Mouse (Mus musculus) gastrocnemius, postnatal 10 days (tissue): ENCODE measurements around the gene Hdhd3. TPM values are rescaled to one million over a fixed set of nuclear protein-coding genes. Genes with fewer than 3 reads are reported as not detected.

Source experiments
- DNase-seq: peaks from one replicate; pipeline ENCODE4 v3.0.0; 2021; ENCODE audit warnings: mixed read lengths
- long read RNA-seq, 2 experiments: library from polyadenylated mRNA; stranded (forward); transcript quantifications; one replicate each; pipeline ENCODE4 v2.0.0; 2021
- total RNA-seq, 2 experiments: library from RNA; stranded (reverse); gene quantifications; 2 replicates each; pipeline ENCODE4 v1.2.3; 2021

Gene Hdhd3
- 1 to 10 TPM; 3.9 to 6.2 TPM for total RNA-seq
- long read RNA-seq, experiment 1, transcript Hdhd3-201 (2 exons, 1,205 nt) = major isoform, 12 of 12 reads
- long read RNA-seq, experiment 1, partial matches to known transcripts = 0 of 12 reads
- long read RNA-seq, experiment 1, other reads (novel, unspliced or antisense) = 0 of 12 reads
- long read RNA-seq, experiment 2, partial matches to known transcripts = 0 of 3 reads
- long read RNA-seq, experiment 2, other reads (novel, unspliced or antisense) = 0 of 3 reads

DNA sequence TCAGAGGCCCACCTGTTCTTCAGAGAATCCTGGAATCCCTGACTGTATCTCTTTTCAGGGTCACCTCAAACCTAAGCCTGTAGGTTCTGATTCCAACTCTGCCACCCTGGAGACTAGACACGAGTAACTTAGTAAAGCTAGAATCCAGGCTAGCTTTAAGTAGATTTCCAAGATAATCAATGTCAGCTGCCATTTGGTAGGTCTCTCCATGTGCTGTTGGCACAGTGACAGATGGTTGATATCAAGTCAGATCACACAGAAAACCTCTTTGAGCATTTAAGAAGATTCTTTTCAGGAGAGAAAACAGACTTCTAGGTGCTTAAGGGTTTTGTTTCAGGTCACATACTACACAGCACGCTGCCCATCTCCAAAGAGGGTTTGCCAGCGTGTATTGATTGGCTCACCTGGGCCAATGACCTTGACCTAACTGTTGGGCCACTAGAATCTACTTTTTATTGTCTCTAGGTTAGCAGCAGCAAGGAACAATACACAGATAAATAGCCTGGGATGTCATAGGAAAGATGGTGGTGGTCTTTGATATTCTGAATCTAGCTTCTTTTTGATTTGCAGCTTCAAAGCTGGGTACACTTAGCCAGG is at the start of gene Hdhd3:
Gene Hdhd3 (minus strand): TSS at position 94 of the 597 bp plus-strand sequence.
- no peak for DNase-seq

DNA sequence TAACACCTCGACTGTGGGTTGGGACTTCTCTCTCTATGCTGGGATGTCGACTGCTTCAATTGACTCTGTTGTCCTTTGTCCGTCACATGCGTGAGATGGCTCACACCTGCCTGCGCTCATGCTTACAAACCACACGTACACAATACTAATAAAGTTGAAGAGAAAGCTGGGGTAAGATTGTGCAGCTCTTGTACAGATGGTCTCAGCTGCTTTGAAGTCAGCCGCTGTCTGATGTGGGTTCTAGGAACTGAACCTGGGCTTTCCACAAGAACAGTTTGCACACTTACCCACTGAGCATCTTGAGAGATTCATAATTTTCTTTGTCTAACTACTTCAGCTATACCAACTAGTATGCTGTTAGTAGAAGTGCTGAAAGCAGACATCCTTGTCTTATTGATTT is 48.7 kb upstream of the Hdhd3 start:
- no peak for DNase-seq

DNA sequence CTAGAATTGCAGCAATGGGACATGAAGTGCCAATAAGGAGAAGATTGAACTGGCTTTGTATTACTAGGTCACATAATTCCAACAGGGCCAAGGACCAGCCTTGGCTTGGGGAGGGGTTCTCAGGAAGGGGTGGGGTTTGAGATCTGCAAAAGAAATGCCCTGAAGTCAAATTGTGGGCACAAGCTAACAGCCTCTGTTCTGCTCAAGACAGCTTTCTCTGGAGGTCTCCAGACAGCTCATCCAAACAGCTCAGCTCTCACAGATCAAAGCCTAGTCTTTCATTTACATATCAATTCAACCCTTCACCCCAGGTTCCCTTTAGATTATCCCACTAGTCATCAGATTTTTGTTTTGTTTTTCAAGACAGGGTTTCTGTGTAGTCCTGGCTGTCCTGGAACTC is 41.5 kb upstream of the Hdhd3 start:
- no peak for DNase-seq

DNA sequence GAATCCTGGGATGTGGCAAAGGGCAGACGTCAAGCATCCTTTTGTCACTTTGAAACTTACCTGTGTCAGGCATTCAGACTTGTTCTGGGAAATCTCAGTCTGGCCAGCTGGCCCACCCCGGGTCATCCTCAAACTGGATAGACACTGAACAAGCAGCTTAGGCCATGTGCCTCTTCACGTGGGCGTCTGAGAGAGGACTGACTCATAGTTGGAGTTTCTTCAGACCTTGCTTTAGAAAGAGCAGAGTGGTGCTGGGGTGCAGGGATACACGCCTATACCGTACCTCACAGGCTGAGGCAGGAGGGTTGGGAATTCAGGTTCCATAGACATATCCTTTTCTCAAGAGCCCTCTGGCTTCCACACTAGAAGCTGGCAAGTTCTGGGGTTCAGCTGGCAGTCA is 40.5 kb upstream of the Hdhd3 start:
- no peak for DNase-seq

DNA sequence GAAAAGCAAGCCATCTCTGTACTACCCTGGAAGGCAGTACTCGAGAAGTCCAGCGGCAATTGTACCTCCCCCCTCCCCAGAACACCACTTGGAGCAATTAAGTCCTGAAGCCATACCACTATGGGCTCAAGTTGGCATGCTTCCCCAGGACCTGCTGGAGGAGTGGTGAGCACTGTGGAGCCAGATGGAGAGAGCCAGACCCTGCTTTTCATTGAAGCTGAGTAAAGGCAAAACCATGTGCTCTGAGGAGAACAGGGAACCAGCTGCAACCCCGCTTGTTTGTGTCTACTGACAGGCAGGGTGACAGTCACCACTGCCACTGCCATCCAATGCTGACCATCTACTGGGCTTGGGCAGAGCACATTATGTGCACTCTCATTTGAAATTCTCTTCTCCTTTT is 38.5 kb upstream of the Hdhd3 start:
- no peak for DNase-seq

DNA sequence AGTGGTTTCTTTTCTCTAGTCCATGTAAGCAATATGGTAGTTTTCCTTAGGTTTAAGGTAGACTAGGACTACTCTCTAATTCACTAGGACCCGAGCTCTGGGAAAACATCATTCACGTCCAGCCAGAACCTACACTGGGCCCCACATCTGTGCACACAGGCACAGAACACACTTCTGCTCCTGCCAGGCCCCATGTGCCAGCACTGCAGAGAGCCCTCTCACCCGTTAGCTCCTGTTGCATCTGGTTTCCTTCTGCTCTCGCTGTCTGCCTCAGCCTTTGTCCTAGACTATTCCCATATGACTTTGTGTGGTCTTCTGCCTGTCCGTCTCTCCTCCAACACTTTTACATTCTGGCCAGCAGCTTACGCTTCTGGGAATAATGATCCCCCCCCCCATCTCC is 30.5 kb upstream of the Hdhd3 start:
- DNase-seq = no peak

DNA sequence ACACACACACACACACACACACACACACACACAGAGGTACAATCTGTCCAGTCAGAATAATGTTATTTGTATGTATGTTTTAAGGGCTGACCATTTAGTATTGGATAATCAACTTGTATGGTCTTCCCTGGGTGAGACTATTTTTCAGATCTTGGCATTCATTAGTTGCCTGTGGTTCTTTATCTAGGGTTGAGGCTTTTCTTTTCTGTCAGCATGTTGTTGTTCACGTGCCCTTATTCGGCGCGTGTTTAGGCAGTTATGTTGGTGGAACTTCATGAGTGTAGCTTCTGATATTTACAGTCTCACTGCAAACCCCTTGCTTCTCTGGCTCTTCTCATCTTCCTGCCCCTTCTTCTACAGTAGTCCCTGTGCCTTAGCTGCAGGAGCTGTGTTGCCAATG is 24.4 kb upstream of the Hdhd3 start:
- DNase-seq = no peak

GRCm38 (mm10) chr4:62526256-62526655 is 23.0 kb upstream of the Hdhd3 start:
- DNase-seq = no peak

DNA sequence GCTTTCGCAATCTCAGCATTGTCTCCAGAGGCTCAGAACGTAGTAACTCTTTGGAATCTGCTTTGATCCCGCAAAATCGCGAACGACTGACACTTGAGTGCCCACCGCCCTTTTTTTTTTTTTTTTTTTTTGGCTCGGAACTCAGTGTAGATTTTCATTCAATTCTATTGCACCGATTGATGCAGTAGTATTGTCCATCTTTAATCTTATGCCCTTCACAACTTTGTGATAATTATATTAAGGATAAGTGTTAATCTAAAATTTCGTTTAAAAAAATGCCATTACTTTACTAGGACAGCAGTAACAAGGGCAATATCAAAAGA is 22.2 kb upstream of the Hdhd3 start:
- DNase-seq = no peak

DNA sequence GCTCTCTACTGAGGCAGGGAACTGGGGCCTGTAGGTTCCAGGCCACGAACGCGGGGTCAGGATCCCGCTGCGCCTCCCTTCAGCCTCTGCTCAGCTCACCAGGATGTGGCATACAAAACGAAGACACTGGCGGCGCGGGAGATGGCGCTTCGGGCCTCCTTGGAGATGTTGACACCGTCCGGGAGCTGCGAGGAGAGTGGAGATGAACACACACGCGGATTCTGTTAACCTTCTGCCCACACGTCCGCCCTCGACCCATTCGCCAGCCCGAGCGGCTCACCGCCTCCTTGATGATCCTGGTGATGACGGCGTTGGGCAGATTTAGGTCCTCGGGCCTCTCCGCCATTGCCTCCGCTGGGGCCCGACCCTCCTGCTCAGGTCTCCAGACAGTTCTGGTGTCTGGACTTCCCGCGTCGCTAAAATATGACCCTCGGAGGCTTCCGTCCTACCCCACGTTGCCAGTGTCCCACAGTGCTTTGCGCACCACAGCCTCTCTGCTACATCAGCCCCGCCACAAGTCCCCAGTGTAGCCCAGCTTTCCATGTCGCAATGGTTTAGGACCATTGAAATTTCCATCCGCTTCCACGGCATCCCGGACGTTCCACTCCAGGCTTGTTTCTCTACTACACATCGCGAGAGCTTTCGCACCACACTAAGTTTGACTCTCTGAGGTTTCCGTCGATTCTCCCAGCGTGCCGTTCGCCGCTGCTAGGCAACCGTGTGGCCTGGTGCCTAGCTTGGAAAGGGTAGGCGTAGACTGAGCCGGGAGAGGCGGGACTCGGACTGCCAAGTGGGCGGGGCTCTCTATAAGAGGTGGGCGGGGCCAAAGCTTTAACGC is 21.6 kb upstream of the Hdhd3 start, which contains the start of the genes Pole3 and 4933430I17Rik:
Gene Pole3 (minus strand): TSS at position 418 of the 838 bp plus-strand sequence.
Gene 4933430I17Rik (plus strand): TSS at position 719 of the 838 bp plus-strand sequence.
- peak; percentile 99 for DNase-seq

DNA sequence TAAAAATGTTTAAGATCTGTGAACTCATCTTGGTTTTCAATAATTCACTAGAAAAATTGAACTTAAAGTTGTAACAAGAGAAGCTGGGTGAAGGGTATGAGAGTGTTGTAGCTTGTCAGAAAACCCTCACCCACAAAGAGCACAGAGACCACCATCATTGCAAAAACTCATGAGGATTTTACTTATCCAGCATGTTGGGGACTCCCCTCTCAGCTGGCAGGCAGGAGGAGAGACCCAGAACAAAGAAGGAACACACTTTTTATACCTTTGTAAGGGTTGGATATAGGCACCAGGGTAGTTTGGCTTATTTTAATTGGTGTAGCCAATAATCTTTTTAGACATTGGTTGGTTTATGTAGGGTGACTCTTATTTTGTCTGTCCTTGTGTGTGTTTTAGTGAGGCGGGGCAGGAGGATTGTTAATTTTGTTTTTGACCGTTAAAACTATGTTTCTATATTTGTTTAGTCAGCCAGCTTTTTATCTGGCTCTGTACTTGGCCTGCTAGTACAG is 17.7 kb upstream of the Hdhd3 start:
- no peak for DNase-seq

GRCm38 (mm10) chr4:62519849-62520233 is 16.6 kb upstream of the Hdhd3 start, which contains the start of gene Alad:
TSS of gene Alad (minus strand) at chr4:62519918.
- peak; percentile 88 for DNase-seq

GRCm38 (mm10) chr4:62519122-62519848 is 16.0 kb upstream of the Hdhd3 start:
- DNase-seq = no peak

DNA sequence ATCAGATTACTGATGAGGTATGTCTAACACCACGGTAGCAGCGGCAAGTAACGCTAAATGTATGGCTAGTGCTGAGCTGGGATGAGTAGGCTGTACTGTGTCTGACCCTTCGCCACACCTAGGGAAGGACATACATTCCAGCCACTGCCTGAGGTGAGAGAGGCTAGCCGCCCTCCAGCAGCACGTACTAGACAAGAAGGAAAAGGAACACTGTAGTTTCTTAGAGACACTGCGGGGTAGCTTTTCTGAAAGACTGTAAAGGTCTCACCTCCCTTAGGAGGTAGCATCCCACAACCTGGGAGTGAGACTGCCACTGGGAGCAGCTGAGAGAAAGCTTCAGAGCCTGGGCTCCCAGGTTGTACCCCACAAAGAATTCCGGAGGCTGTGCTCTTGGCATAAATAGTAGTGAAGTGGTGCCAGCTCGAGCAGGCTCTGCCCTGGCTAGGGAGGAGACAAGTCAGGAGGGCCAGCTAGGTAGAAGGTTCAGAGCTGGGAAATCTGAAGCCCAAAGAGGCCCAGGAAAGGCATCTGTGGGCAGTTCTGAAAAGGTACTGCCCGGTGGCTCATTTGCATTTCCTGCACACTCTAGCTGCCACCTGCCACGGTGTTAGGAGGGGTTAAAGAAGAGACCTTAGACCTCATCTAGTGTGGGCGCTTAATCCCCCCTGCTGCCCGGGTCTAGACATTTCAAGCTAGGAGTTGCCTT is 15.3 kb upstream of the Hdhd3 start:
- DNase-seq = no peak

GRCm38 (mm10) chr4:62517538-62518415 is 14.5 kb upstream of the Hdhd3 start:
- no peak for DNase-seq

- DNase-seq = no peak
Observed at GRCm38 (mm10) chr4:62517046-62517445, 13.8 kb upstream of the Hdhd3 start.

DNA sequence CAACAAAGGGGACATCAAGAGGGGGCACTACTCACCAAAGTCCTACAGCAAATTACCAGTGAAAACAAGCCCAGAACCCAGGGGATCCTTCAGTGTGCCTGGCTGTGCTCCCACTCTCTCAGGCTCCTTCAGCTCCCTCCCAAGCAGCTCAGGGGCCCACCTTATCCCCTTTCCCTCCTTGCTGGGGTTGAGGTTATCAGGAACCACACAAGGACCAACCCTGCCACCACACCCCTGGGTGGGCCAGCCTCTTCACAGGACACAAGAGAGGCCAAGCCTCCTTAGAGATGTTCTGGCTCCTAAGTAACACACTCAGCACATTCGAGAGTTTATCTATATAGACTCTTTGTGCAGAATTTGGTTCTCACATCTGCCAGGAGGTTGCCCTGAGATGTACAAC is 13.3 kb upstream of the Hdhd3 start:
- DNase-seq = no peak

DNA sequence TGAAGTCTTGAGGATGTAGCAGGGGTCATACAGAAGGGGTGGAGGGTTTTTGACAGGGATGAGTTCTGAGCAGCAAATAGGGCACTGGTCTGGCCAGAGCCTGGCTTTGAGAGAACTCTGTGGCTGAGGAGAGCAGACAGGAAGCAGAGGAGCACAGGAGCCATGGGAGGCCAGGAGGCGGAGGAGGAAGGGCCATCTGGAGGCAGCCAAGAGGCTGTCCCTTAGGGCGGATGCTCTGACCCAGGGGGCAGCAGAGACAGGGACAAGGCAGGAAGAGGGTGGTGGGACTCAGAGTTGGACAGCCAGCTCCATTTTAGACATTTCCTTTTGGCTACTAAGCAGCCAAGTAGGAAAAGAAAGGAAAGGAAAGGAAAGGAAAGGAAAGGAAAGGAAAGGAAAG is 12.8 kb upstream of the Hdhd3 start:
- DNase-seq = no peak

DNA sequence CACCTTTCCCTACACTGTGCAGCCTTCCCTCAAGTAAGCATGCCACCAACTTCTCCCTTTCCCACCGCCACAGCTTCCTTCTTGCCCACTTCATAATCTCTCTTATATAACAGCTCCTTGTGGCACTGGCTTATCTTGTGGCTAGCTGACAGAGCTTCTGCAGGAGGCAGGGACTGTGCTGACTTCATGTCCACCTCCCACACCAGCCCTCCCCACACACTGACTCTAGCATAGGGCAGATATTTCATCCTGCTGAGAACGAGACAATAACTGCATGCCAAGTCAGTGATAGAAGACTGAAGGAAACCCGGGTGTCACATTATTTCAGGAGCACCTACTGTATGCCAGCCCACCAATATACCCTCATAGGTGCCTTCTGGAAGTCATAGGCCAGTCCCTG is 12.2 kb upstream of the Hdhd3 start:
- DNase-seq = no peak

DNA sequence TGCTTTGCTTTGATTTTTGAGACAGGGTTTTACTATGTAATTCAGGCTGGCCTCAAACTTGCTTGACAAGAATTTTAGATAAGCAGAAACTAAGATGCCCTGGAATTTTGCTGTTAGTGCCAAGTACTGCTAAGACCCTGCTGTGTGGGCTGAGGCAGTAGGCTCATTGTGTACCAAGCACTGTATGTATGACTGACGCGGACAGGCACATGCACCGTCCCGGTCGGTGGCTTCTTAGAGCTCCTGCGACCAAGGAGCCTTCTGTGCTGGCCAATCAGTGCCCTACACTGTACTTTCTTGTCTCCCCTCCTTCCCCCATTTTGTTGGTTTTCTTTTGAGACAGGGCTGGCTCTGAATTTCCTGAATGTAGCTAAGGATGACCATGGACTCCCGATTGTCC is 11.7 kb upstream of the Hdhd3 start:
- no peak for DNase-seq

GRCm38 (mm10) chr4:62513998-62514506 is 10.8 kb upstream of the Hdhd3 start:
- DNase-seq = no peak
